Mouse (Mus musculus): ENCODE measurements around the gene Exosc7. TPM values are rescaled to one million over a fixed set of nuclear protein-coding genes. Genes with fewer than 3 reads are reported as not detected.

Gene Exosc7
- total RNA-seq, 2 experiments from 2014 or later, result 12.3 to 12.9 TPM

DNA sequence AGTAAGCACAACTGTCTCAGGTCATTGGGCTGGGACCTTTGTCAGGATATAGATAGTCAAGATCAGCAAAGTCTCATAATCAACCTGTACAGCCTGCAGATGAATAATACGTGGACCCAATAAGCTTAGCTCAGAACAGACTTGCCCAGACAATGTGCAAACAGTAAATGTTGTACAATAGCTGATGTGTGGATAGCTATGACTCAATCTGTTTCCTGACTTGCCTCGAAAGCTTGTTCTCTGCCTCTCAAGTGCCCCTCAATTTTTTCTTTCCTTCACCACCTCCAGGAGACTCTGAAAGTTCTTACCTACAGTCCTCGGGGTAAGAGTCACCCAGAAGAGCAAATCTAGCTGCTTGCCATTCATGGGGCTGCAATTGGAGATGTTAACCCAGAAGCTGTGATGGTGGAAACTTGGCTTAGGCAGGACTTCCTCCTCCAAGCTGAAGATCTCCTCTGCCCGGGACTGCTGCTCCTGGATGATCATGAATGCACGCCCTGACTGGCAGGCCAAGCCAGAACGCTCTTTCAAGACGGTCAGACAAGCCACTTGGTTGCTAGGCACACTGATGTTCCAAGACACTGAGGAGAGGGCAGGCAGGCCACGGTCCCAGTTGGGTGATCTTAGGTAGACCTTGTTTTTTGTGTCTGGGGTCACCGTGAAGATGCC lies 64.5 kb downstream of the Exosc7 start:
- ATAC-seq (replicated peaks; ENCODE audit: low FRiP score, poor library complexity, severe bottlenecking), result no peak

GRCm38 (mm10) chr9:123180003-123180402 lies 67.0 kb downstream of the Exosc7 start:
- ATAC-seq (replicated peaks; ENCODE audit: low FRiP score, poor library complexity, severe bottlenecking), result no peak

GRCm38 (mm10) chr9:123183226-123183625 lies 70.2 kb downstream of the Exosc7 start:
- ATAC-seq (replicated peaks; ENCODE audit: low FRiP score, poor library complexity, severe bottlenecking), result no peak

- ATAC-seq (replicated peaks; ENCODE audit: low FRiP score, poor library complexity, severe bottlenecking), result no peak
Measured at GRCm38 (mm10) chr9:123185546-123185945, 72.5 kb downstream of the Exosc7 start.

Other genes with a start within 250 kb of the Exosc7 start
- gene Zfp445, start 247.2 kb upstream of the Exosc7 start, total RNA-seq (2015; ENCODE audit: low replicate concordance), result 16.7 TPM in 2 replicates
- 18.7 and 19.8 TPM in 2 replicates for gene Zfp445, start 247.2 kb upstream of the Exosc7 start, total RNA-seq (2017; ENCODE audit: low replicate concordance)
- 0.77 TPM in 1 of 2 replicates, not detected in the other for gene Zkscan7, start 227.5 kb upstream of the Exosc7 start, total RNA-seq (2015; ENCODE audit: low replicate concordance)
- not detected in 2 replicates for gene Zkscan7, start 227.5 kb upstream of the Exosc7 start, total RNA-seq (2017; ENCODE audit: low replicate concordance)
- 1.9 TPM in 1 of 2 replicates, not detected in the other for gene Zfp105, start 190.1 kb upstream of the Exosc7 start, total RNA-seq (2015; ENCODE audit: low replicate concordance)
- 1.8 TPM in 1 of 2 replicates, not detected in the other for gene Zfp105, start 190.1 kb upstream of the Exosc7 start, total RNA-seq (2017; ENCODE audit: low replicate concordance)
- gene 1110059G10Rik, start 162.2 kb upstream of the Exosc7 start, total RNA-seq (2015; ENCODE audit: low replicate concordance), result 22.9 and 32.4 TPM in 2 replicates
- 5.8 and 18.7 TPM in 2 replicates for gene 1110059G10Rik, start 162.2 kb upstream of the Exosc7 start, total RNA-seq (2017; ENCODE audit: low replicate concordance)
- gene Kif15, start 162.2 kb upstream of the Exosc7 start, total RNA-seq (2015; ENCODE audit: low replicate concordance), result 43.4 and 70.8 TPM in 2 replicates
- gene Kif15, start 162.2 kb upstream of the Exosc7 start, total RNA-seq (2017; ENCODE audit: low replicate concordance), result 118 and 133 TPM in 2 replicates
- gene Tmem42, start 91.9 kb upstream of the Exosc7 start, total RNA-seq (2015; ENCODE audit: low replicate concordance), result 2.5 and 5.4 TPM in 2 replicates
- 1.1 and 1.3 TPM in 2 replicates for gene Tmem42, start 91.9 kb upstream of the Exosc7 start, total RNA-seq (2017; ENCODE audit: low replicate concordance)
- not detected in 2 replicates for gene Tgm4, start 78.5 kb upstream of the Exosc7 start, total RNA-seq (2015; ENCODE audit: low replicate concordance)
- not detected in 2 replicates for gene Tgm4, start 78.5 kb upstream of the Exosc7 start, total RNA-seq (2017; ENCODE audit: low replicate concordance)
- 11.7 and 24.9 TPM in 2 replicates for gene Zdhhc3, start within 50 bp of the Exosc7 start, total RNA-seq (2015; ENCODE audit: low replicate concordance)
- gene Zdhhc3, start within 50 bp of the Exosc7 start, total RNA-seq (2017; ENCODE audit: low replicate concordance), result 8.4 and 15.1 TPM in 2 replicates
- not detected in 2 replicates for gene Clec3b, start 37.7 kb downstream of the Exosc7 start, total RNA-seq (2015; ENCODE audit: low replicate concordance)
- not detected in 2 replicates for gene Clec3b, start 37.7 kb downstream of the Exosc7 start, total RNA-seq (2017; ENCODE audit: low replicate concordance)
- gene Cdcp1, start 102.8 kb downstream of the Exosc7 start, total RNA-seq (2015; ENCODE audit: low replicate concordance), result not detected in 2 replicates
- not detected in 2 replicates for gene Cdcp1, start 102.8 kb downstream of the Exosc7 start, total RNA-seq (2017; ENCODE audit: low replicate concordance)
- 1.3 TPM in 1 of 2 replicates, not detected in the other for gene Tmem158, start 147.5 kb downstream of the Exosc7 start, total RNA-seq (2015; ENCODE audit: low replicate concordance)
- gene Tmem158, start 147.5 kb downstream of the Exosc7 start, total RNA-seq (2017; ENCODE audit: low replicate concordance), result not detected in 2 replicates